Mouse (Mus musculus): ENCODE measurements around the gene Thsd1. TPM values are rescaled to one million over a fixed set of nuclear protein-coding genes. Genes with fewer than 3 reads are reported as not detected.
"Not testable (repeated sequence)": the region's sequence is repeated elsewhere in the genome, so short reads cannot be mapped to it uniquely, and the experiment has no call there.

Thsd1 gene
- polyA plus RNA-seq, 1 experiment from 2014 or later: 11.1 TPM

DNA sequence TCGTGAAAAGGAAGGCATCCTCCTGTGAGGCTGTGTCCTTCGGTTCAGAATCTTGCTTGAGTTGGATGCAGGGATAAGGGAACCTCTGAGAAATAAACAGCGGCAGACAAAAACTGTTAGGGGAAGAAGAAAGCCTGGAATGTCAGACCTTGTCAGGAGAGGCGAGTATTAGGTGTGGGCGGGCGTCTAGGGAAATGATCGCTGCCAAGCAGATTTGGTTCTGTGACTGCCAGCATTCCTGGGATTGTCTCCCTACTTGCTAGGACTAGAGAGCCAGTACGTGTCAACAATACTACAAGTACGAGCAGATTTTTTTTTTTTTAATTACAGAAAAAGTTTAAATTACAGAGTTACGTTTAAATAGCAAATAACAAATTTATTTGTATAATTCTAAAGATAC lies 47.5 kb downstream of the Thsd1 start:
- H3K36me3 ChIP-seq: no peaks in the 10 kb centered on the region
- no peak overlapping the region for H3K4me3 ChIP-seq
- H3K4me1 ChIP-seq: no peaks in the 10 kb centered on the region
- no peak overlapping the region for H3K27ac ChIP-seq
- no peaks in the 10 kb centered on the region for H3K9me3 ChIP-seq (replicated peaks)
- 77% methylated on average over 10 of the region's 10 CpGs for WGBS
- no peaks in the 10 kb centered on the region for H3K27me3 ChIP-seq (ENCODE audit: low read depth, poor library complexity, severe bottlenecking)
- no peak for DNase-seq (ENCODE audit: low spot score)

DNA sequence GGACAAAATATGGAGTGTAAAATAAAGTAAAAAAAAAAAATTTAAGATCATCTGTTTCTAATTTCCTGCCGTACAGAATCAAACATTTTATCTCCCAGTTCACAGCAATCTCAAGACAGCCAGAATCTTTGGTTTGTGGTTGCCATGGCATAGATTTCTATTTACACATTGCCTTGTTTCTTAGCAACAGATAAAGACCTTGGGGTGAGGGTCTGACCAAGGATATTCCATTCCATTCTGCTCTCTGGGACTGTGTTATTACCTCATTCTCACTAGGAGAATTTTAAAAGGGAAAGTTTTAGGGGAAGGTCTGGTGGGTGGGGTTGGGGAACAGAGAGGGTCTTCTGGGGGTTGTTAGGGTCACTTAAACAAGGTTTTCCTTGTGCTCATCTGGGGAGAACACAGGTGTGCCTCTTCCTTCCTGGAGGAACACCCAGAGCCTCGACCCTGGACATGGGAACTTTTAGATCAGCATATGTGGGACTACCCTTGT lies 55.9 kb downstream of the Thsd1 start, which contains the start of gene Tpte:
Gene Tpte (plus strand): TSS at position 443 of the 493 bp plus-strand sequence.
- Histone ChIP-seq H3K4me3 (no peak within 1 kb of the TSS), H3K9me3 (replicated peaks) (no peaks in the 10 kb centered on the region), H3K36me3 (no peaks in the 10 kb centered on the region), H3K27me3 (ENCODE audit: low read depth, poor library complexity, severe bottlenecking) (no peaks in the 10 kb centered on the region), H3K4me1 (no peaks in the 10 kb centered on the region), H3K27ac (no peak within 1 kb of the TSS)
- no peak for DNase-seq (ENCODE audit: low spot score)
- 73% methylated on average over 2 of the region's 2 CpGs for WGBS

DNA sequence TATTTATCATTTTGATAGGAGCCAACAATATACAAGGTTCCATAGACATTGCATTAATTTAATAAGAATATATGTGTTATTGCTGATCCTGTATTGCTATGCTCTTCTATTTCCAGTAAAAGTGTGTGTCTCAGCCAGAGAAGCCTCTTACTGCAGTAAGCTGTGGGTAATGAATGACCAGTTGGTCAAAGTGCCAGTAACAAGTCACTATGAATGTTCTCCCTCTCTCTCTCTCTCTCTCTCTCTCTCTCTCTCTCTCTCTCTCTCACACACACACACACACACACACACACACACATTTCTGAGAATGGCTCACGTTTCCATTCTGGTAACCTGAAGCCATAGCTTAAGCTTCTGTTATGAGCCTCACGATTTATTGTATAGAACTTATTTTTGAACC lies 75.2 kb downstream of the Thsd1 start:
- DNase-seq (ENCODE audit: low spot score): no peak
- Histone ChIP-seq H3K9me3 (replicated peaks) (no peaks in the 10 kb centered on the region), H3K4me3 (no peak overlapping the region), H3K4me1 (peaks cover 7% of the 10 kb centered on the region), H3K36me3 (no peaks in the 10 kb centered on the region), H3K27me3 (ENCODE audit: low read depth, poor library complexity, severe bottlenecking) (no peaks in the 10 kb centered on the region), H3K27ac (no peak overlapping the region)
- WGBS: 70% methylated on average over 2 of the region's 2 CpGs

DNA sequence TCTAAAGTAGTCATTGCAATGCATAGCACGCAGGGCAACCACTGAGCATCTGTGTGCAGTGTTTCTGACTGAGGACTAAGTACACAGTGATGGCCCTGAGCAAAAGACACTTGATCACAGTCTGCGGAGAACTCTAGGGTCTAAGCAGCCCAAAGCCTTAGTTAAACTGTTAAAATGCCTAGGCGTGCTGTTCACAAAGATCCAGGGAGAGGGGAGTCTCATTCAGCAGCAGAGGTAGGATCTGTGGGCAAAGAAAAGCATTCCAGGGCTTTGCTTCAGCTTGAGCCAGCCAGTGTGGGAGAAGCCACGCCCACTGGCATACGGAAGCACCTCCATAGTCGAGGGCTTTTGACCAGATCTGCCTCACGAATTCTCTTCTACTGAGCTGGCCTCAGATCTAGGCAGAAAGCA lies 75.8 kb downstream of the Thsd1 start:
- H3K9me3 ChIP-seq (replicated peaks): no peaks in the 10 kb centered on the region
- H3K27ac ChIP-seq: peak overlapping the region; percentile 50; the same call in 1 of the 2 replicates
- H3K4me3 ChIP-seq: peak overlapping the region; percentile 26
- peak; percentile 41 for DNase-seq (ENCODE audit: low spot score)
- WGBS: 26% methylated on average over 7 of the region's 7 CpGs
- peaks cover 7% of the 10 kb centered on the region for H3K4me1 ChIP-seq
- H3K36me3 ChIP-seq: no peaks in the 10 kb centered on the region
- H3K27me3 ChIP-seq (ENCODE audit: low read depth, poor library complexity, severe bottlenecking): no peaks in the 10 kb centered on the region

DNA sequence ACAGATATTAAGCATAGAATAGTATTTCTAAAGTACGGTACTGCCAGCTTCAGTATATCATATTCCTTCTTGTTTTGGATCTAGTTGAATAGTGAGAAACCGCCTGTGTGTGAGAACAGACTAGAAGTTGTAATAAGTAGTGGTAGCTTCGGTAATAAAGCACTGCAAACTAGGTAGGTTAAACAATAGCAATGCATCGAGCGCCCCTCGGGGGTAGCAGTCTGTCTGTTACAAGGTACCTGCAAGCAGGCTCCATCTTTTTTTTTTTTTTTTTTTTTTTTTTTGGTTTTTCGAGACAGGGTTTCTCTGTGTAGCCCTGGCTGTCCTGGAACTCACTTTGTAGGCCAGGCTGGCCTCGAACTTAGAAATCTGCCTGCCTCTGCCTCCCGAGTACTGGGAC lies 76.9 kb downstream of the Thsd1 start:
- 91% methylated on average over 9 of the region's 9 CpGs for WGBS
- DNase-seq (ENCODE audit: low spot score); H3K9me3 ChIP-seq (replicated peaks): not testable (repeated sequence)

DNA sequence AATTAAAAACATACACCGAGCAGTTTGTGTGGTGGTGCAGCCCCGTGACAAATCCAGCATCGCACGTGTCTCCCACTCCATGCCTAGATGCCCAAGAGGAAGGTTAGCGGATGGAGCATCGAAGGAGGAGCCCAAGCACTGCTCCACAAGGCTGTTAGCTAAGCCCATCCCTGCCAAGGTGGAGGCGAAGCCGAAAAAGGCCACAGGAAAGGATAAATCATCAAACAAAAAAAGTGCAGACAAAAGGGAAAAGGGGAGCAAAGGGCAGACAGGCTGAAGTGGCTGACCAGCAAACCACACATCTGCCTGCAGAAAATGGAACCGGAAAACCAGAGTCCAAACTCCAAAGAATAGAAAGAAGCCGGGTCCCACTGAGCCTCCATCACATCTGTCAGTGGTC lies 79.9 kb downstream of the Thsd1 start:
- Histone ChIP-seq H3K36me3 (no peaks in the 10 kb centered on the region), H3K27me3 (ENCODE audit: low read depth, poor library complexity, severe bottlenecking) (no peaks in the 10 kb centered on the region), H3K27ac (no peak overlapping the region), H3K4me1 (peaks cover 7% of the 10 kb centered on the region), H3K4me3 (no peak overlapping the region), H3K9me3 (replicated peaks) (no peaks in the 10 kb centered on the region)
- no peak for DNase-seq (ENCODE audit: low spot score)
- WGBS: 79% methylated on average over 10 of the region's 10 CpGs

More for the DNA sequence above, 76.9 kb downstream of the Thsd1 start:
- not testable (repeated sequence) for H3K36me3 ChIP-seq; H3K4me1 ChIP-seq; H3K27ac ChIP-seq; H3K4me3 ChIP-seq; H3K27me3 ChIP-seq (ENCODE audit: low read depth, poor library complexity, severe bottlenecking)

Other genes starting within 250 kb of the Thsd1 start
- gene Atp7b, start 167.0 kb upstream of the Thsd1 start, polyA plus RNA-seq (2016; fragmentation: Nextera tagmentation; extraction: Ambion mirVana): 0.89 and 1.1 TPM in 2 replicates
- gene Alg11, start 166.6 kb upstream of the Thsd1 start, polyA plus RNA-seq (2016; fragmentation: Nextera tagmentation; extraction: Ambion mirVana): 33.4 and 45.6 TPM in 2 replicates
- not detected in 2 replicates for gene Nek5, start 102.3 kb upstream of the Thsd1 start, polyA plus RNA-seq (2016; fragmentation: Nextera tagmentation; extraction: Ambion mirVana)
- 7.1 TPM in 2 replicates for gene Nek3, start 60.9 kb upstream of the Thsd1 start, polyA plus RNA-seq (2016; fragmentation: Nextera tagmentation; extraction: Ambion mirVana)
- 41.1 and 43.9 TPM in 2 replicates for gene Ckap2, start 41.5 kb upstream of the Thsd1 start, polyA plus RNA-seq (2016; fragmentation: Nextera tagmentation; extraction: Ambion mirVana)
- 37.5 and 38.6 TPM in 2 replicates for gene Vps36, start 34.5 kb upstream of the Thsd1 start, polyA plus RNA-seq (2016; fragmentation: Nextera tagmentation; extraction: Ambion mirVana)
- gene Tpte, start 56.1 kb downstream of the Thsd1 start, polyA plus RNA-seq (2016; fragmentation: Nextera tagmentation; extraction: Ambion mirVana): not detected in 2 replicates
- 18.9 and 20.7 TPM in 2 replicates for gene Slc25a15, start 171.3 kb downstream of the Thsd1 start, polyA plus RNA-seq (2016; fragmentation: Nextera tagmentation; extraction: Ambion mirVana)
- gene Mrps31, start 184.0 kb downstream of the Thsd1 start, polyA plus RNA-seq (2016; fragmentation: Nextera tagmentation; extraction: Ambion mirVana): 42.7 and 44.3 TPM in 2 replicates

Data from limb, embryonic 10.5 days (tissue).